Mouse (Mus musculus): ENCODE data around the gene Ruvbl2. TPM values are rescaled to one million over a fixed set of nuclear protein-coding genes. Genes with fewer than 3 reads are reported as not detected.

Ruvbl2 gene
- polyA plus RNA-seq, 1 experiment, result 179 TPM

- Histone ChIP-seq H3ac (ENCODE audit: control insufficient read depth, insufficient read length, low read depth) (no peak overlapping the region), H3K27me3 (ENCODE audit: control insufficient read depth, insufficient read depth, insufficient read length) (no peaks in the 10 kb centered on the region), H3K79me2 (ENCODE audit: control insufficient read depth, insufficient read depth) (no peaks in the 10 kb centered on the region), H3K4me3 (ENCODE audit: insufficient read depth, poor library complexity, severe bottlenecking) (no peak overlapping the region), H3K36me3 (ENCODE audit: control insufficient read depth, insufficient read depth) (peaks cover 30% of the 10 kb centered on the region), H3K79me3 (ENCODE audit: low read depth) (no peaks in the 10 kb centered on the region)
- no peak for TF ChIP-seq USF1 (IDR thresholded peaks at IDR 0.05; ENCODE audit: low read depth)
- TF ChIP-seq FOSL1 (IDR thresholded peaks at IDR 0.05; ENCODE audit: insufficient read depth, low read length, poor library complexity, severe bottlenecking), result no peak
- TF ChIP-seq MYOD1 (IDR thresholded peaks at IDR 0.05; ENCODE audit: control insufficient read depth, insufficient read length, low read depth), result no peak
- no peak for TF ChIP-seq CTCF (IDR thresholded peaks at IDR 0.05; ENCODE audit: control insufficient read depth, insufficient read depth, insufficient read length)
- no peak for TF ChIP-seq MYOG (IDR thresholded peaks at IDR 0.05; ENCODE audit: control insufficient read depth, extremely low read depth, insufficient read length)
- no peak for TF ChIP-seq CEBPB (IDR thresholded peaks at IDR 0.05; ENCODE audit: low read depth)
- no peak for TF ChIP-seq MAX (IDR thresholded peaks at IDR 0.05)
Observed at GRCm38 (mm10) chr7:45446589-45446988, 8.7 kb upstream of the Ruvbl2 start.

DNA sequence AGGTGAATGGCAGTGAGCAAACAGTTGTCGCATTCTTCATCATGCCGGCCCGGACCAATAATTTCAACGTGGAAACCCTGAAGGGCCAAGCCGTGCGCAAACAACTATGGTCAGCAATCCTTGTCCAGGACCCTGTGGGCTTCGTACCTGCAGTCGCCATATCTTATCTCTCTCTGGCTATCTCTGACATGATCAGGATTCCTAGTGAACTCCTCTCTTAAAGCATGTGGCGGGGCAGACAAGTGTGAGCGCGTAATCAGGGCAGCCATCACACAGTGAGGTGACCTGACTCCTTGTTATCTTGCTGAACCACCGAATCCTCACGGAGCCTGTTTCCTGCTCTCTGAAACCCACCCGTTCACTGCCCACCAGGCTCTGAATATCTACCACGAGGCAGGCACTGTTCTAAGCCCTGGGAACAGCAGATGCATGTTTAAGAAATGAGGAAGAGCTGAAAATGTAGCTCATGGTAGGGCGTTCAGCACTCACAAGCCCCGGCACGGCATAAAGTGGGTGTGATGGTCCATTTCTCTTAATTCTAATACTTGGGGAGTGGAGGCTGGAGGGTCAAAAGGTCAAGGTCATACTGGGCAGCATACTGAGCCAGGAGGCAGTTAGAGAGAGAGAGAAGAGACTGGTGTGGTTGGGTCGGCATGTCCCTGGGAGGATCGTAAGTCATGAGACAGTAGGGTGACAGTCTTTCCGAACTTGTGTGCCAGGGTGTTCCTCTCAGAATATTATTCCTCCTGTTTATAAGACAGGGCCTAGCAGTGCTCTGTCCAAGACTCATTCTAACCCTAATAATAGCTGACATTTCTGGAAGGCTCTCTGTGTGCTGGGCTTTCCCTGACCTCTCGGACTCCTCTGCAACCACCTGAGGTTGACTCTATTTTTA is 5.9 kb upstream of the Ruvbl2 start:
- H3K36me3 ChIP-seq (ENCODE audit: control insufficient read depth, insufficient read depth), result peaks cover 35% of the 10 kb centered on the region

GRCm38 (mm10) chr7:45437046-45437445 is 850 bp downstream of the Ruvbl2 start:
- no peak for TF ChIP-seq CTCF (IDR thresholded peaks at IDR 0.05; ENCODE audit: control insufficient read depth, insufficient read depth, insufficient read length)
- no peak for TF ChIP-seq USF1 (IDR thresholded peaks at IDR 0.05; ENCODE audit: low read depth)
- TF ChIP-seq MYOG (IDR thresholded peaks at IDR 0.05; ENCODE audit: control insufficient read depth, extremely low read depth, insufficient read length), result no peak
- no peak for TF ChIP-seq CEBPB (IDR thresholded peaks at IDR 0.05; ENCODE audit: low read depth)
- no peak for TF ChIP-seq MAX (IDR thresholded peaks at IDR 0.05)
- TF ChIP-seq FOSL1 (IDR thresholded peaks at IDR 0.05; ENCODE audit: insufficient read depth, low read length, poor library complexity, severe bottlenecking), result no peak
- no peak for TF ChIP-seq MYOD1 (IDR thresholded peaks at IDR 0.05; ENCODE audit: control insufficient read depth, insufficient read length, low read depth)
- peaks cover 11% of the 10 kb centered on the region for H3K36me3 ChIP-seq (ENCODE audit: control insufficient read depth, insufficient read depth)
- H3K27me3 ChIP-seq (ENCODE audit: control insufficient read depth, insufficient read depth, insufficient read length), result no peaks in the 10 kb centered on the region
- no peak overlapping the region for H3K4me3 ChIP-seq (ENCODE audit: insufficient read depth, poor library complexity, severe bottlenecking)
- peaks cover 49% of the 10 kb centered on the region for H3K79me2 ChIP-seq (ENCODE audit: control insufficient read depth, insufficient read depth)
- H3ac ChIP-seq (ENCODE audit: control insufficient read depth, insufficient read length, low read depth), result no peak overlapping the region
- peaks cover 21% of the 10 kb centered on the region for H3K79me3 ChIP-seq (ENCODE audit: low read depth)

More for the DNA sequence above, 5.9 kb upstream of the Ruvbl2 start:
- Histone ChIP-seq H3K79me3 (ENCODE audit: low read depth) (no peaks in the 10 kb centered on the region), H3K4me3 (ENCODE audit: insufficient read depth, poor library complexity, severe bottlenecking) (no peak overlapping the region), H3K79me2 (ENCODE audit: control insufficient read depth, insufficient read depth) (no peaks in the 10 kb centered on the region), H3K27me3 (ENCODE audit: control insufficient read depth, insufficient read depth, insufficient read length) (no peaks in the 10 kb centered on the region), H3ac (ENCODE audit: control insufficient read depth, insufficient read length, low read depth) (no peak overlapping the region)
- TF ChIP-seq MYOD1 (IDR thresholded peaks at IDR 0.05; ENCODE audit: control insufficient read depth, insufficient read length, low read depth) (no peak), FOSL1 (IDR thresholded peaks at IDR 0.05; ENCODE audit: insufficient read depth, low read length, poor library complexity, severe bottlenecking) (no peak), USF1 (IDR thresholded peaks at IDR 0.05; ENCODE audit: low read depth) (no peak), MAX (IDR thresholded peaks at IDR 0.05) (no peak), MYOG (IDR thresholded peaks at IDR 0.05; ENCODE audit: control insufficient read depth, extremely low read depth, insufficient read length) (no peak), CTCF (IDR thresholded peaks at IDR 0.05; ENCODE audit: control insufficient read depth, insufficient read depth, insufficient read length) (no peak), CEBPB (IDR thresholded peaks at IDR 0.05; ENCODE audit: low read depth) (no peak)

DNA sequence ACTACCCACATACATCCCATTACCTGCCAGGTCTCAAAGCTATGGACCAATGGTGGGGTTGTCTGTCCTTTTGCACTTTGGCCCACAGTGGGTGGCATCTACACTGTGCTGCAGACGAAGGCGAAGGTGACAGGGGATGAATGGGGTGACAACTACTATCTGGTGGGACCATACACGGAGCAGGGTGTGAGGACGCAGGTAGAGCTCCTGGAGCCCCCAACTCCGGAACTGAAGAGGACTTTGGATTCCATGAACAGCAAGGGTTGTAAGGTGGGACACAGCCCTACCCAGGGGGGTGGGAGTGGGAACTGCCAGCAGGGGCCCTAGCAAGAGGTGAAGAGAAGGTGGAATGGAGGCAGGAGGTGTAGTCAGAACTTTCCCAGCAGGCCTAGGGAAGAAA is 1.5 kb downstream of the Ruvbl2 start:
- Histone ChIP-seq H3ac (ENCODE audit: control insufficient read depth, insufficient read length, low read depth) (no peak overlapping the region), H3K36me3 (ENCODE audit: control insufficient read depth, insufficient read depth) (peaks cover 7% of the 10 kb centered on the region), H3K4me3 (ENCODE audit: insufficient read depth, poor library complexity, severe bottlenecking) (no peak overlapping the region), H3K79me2 (ENCODE audit: control insufficient read depth, insufficient read depth) (peaks cover 55% of the 10 kb centered on the region), H3K79me3 (ENCODE audit: low read depth) (peaks cover 28% of the 10 kb centered on the region), H3K27me3 (ENCODE audit: control insufficient read depth, insufficient read depth, insufficient read length) (no peaks in the 10 kb centered on the region)
- TF ChIP-seq MYOD1 (IDR thresholded peaks at IDR 0.05; ENCODE audit: control insufficient read depth, insufficient read length, low read depth) (no peak), CEBPB (IDR thresholded peaks at IDR 0.05; ENCODE audit: low read depth) (no peak), CTCF (IDR thresholded peaks at IDR 0.05; ENCODE audit: control insufficient read depth, insufficient read depth, insufficient read length) (no peak), MAX (IDR thresholded peaks at IDR 0.05) (no peak), USF1 (IDR thresholded peaks at IDR 0.05; ENCODE audit: low read depth) (no peak), FOSL1 (IDR thresholded peaks at IDR 0.05; ENCODE audit: insufficient read depth, low read length, poor library complexity, severe bottlenecking) (no peak), MYOG (IDR thresholded peaks at IDR 0.05; ENCODE audit: control insufficient read depth, extremely low read depth, insufficient read length) (no peak)

- Histone ChIP-seq H3K79me2 (ENCODE audit: control insufficient read depth, insufficient read depth) (peaks cover 69% of the 10 kb centered on the region), H3ac (ENCODE audit: control insufficient read depth, insufficient read length, low read depth) (peak overlapping the region; percentile 68), H3K27me3 (ENCODE audit: control insufficient read depth, insufficient read depth, insufficient read length) (no peaks in the 10 kb centered on the region), H3K4me3 (ENCODE audit: insufficient read depth, poor library complexity, severe bottlenecking) (peak overlapping the region; percentile 44), H3K79me3 (ENCODE audit: low read depth) (peaks cover 36% of the 10 kb centered on the region), H3K36me3 (ENCODE audit: control insufficient read depth, insufficient read depth) (peaks cover 13% of the 10 kb centered on the region)
- TF ChIP-seq FOSL1 (IDR thresholded peaks at IDR 0.05; ENCODE audit: insufficient read depth, low read length, poor library complexity, severe bottlenecking) (no peak), CEBPB (IDR thresholded peaks at IDR 0.05; ENCODE audit: low read depth) (no peak)
Observed at GRCm38 (mm10) chr7:45435038-45435437, 2.9 kb downstream of the Ruvbl2 start.

Data from C2C12 (cell line).